Mouse (Mus musculus) thymus, postnatal 36 days (tissue): ENCODE measurements at regions not wholly inside any gene's neighbourhood (a gene's known extent, or its start where the extent isn't known, plus 50 kb on each side); places are given as distances from the start of the nearest gene placed in this dataset.

Experiments used
- DNase-seq, 2 experiments: peaks; one replicate each; pipeline ENCODE4 v3.0.0; 2022; ENCODE audit warnings: mixed read lengths in 2 of 2

- peak; percentile 14 to 28 for DNase-seq
Observed at GRCm38 (mm10) chrX:107477066-107477465, 73.9 kb upstream of the Itm2a start.

DNA sequence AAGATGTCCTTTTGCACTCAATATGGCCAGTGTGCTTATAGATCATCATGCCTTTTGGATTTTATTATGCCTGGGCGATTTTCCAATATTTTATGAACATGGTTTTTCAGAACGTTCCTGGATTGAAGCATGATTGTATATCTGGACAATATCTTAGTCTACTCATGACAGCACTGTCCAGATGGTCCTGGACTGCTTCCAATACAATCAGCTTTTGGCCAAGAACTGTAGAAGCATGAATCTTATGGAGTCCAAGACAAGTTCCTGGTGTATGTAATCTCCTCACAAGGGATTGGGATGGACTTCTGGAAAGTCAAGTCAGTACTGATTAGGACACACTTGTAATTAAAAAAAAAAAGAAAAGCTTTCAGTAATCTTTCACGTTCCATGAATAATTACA lies 66.1 kb upstream of the Itm2a start:
- no peak for DNase-seq
